Mouse (Mus musculus): Measurements from ENCODE around the gene Cntd1.

Cntd1 gene

GRCm38 (mm10) chr11:101253613-101254389 lies 25.0 kb upstream of the Cntd1 start, which contains the start of gene Vps25:
Gene Vps25 (plus strand): TSS chr11:101253707.
- in situ Hi-C loops (cut with MseI, MboI), result no loop called here

DNA sequence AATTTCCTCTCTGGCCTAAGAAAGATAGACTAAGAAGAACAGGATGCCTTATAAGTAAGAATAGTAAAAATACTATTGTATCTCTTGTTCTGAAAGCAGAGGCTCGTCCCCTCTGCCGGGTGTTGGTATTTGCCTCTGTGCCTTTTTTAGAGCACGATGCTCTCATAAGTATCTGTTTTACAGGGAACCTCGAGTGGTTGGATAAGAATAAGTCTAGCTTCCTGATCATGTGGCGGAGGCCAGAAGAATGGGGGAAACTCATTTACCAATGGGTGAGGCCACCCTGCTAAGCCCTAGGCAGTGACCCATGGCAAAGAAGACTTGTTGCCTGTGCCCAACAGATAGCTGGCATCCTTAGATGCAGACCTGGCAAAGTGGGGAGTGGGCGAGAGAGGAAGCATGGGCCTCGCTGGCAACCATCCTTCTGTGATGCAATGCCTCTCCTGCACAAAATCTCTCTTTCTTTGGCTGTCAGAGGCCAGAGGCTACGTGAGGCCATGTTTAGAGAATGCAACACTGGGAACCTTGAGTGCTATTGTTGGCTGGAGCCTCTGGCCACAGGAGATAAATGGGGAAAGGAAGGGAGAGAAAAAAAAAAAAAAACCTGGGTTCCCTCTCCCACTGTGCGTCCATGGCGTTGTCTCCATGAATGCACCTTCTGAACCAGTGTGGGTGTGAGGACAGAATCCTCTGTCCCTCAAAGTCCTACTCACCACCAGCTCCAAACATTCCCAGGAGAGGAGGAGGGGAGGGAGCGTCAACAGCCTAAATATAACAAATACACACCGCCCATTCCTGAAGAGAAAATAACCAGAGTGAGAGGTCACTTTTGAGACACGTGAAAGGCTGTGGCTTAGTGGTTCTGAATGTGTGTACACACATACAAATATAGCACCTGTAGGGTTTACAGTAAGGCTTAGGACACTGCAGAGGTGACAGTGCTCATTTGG lies 22.7 kb upstream of the Cntd1 start:
- in situ Hi-C loops (cut with MseI, MboI), result no loop called here

GRCm38 (mm10) chr11:101259261-101259712 lies 19.5 kb upstream of the Cntd1 start:
- in situ Hi-C loops (cut with MseI, MboI), result no loop called here

- in situ Hi-C loops (cut with MseI, MboI), result no loop called here
These were observed 18.6 kb upstream of the Cntd1 start, which contains the start of gene Wnk4 for GRCm38 (mm10) chr11:101259948-101260825. Gene Wnk4 (plus strand): TSS chr11:101260567.

- in situ Hi-C loops (cut with MseI, MboI), result no loop called here
These were observed 17.9 kb upstream of the Cntd1 start for GRCm38 (mm10) chr11:101260826-101261380.

GRCm38 (mm10) chr11:101262272-101262967 lies 16.4 kb upstream of the Cntd1 start:
- in situ Hi-C loops (cut with MseI, MboI), result no loop called here

DNA sequence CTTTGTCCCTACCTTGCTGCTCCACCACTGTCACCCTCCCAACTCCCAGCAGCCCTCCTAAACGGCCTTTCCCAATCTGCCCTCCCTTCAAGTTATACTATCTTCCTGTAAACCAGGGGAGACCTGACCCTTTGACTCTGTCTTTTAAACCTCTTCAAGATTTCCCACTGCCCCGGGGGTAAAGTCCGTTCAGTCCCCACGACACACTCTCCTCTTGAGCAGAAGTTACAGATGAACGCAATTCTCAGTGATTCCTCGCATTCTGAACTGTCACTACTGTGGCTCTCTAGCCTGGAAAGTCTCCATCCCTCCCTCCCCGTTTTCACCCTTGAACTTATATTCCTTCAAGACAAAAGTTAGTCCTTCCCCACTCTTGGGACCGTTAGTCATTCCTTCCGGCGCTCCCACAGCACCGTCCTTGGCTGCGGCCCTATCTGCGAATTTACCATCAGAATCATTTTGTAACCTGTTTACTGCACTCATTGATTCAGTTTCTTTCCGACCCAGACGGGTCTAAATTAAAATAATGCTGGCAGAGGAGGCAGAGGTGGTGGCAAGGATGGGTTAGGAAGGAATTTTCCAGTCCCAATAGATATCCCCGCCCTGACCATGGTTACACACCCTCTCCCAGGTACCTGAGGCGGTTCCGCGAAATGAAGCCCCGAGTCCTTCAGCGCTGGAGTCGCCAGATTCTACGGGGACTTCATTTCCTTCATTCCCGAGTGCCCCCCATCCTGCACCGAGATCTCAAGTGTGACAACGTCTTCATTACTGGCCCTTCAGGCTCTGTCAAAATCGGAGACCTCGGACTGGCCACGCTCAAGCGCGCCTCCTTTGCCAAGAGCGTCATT lies 15.4 kb upstream of the Cntd1 start:
- in situ Hi-C loops (cut with MseI, MboI), result no loop called here

GRCm38 (mm10) chr11:101263989-101264280 lies 14.9 kb upstream of the Cntd1 start:
- in situ Hi-C loops (cut with MseI, MboI), result no loop called here

GRCm38 (mm10) chr11:101264954-101265471 lies 13.8 kb upstream of the Cntd1 start:
- in situ Hi-C loops (cut with MseI, MboI), result no loop called here

DNA sequence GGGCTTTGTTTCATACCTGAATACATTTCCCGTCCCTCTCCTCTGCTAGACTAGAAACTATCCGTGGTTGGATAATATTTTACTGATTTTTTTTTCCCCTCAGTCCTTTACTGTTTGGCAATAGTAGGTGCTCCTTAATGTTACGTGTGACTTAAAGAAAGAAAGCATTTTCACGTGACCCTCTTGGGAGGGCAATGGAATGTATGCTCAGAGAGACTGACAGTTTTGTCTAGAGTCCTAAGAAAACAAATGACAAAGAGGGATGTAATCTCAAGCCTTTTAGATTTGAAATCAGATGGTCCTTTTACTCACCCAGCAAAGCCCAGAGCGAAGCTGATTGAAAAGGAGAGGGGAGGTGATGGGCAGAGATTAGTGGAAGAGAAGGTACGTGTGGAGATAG lies 12.9 kb upstream of the Cntd1 start:
- in situ Hi-C loops (cut with MseI, MboI), result no loop called here

GRCm38 (mm10) chr11:101269577-101270116 lies 9.2 kb upstream of the Cntd1 start:
- in situ Hi-C loops (cut with MseI, MboI), result no loop called here

DNA sequence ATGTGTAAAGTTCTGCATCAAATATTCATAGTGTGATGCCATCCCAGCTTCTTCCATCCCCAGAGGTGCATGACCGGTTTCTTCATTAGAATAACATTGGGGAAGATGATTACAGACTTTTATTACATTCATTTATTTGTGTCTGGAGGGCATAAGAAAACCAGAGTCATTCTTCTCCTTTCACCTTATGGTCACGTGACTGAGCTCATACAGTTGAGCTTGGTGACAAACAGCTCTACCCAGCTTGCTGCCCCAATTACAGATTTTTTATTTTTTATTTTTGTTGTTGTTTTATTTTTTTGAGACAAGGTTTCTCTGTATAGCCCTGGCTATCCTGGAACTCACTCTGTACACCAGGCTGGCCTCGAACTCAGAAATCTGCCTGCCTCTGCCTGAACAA lies 6.4 kb upstream of the Cntd1 start:
- in situ Hi-C loops (cut with MseI, MboI), result no loop called here

GRCm38 (mm10) chr11:101275309-101275708 lies 3.5 kb upstream of the Cntd1 start:
- in situ Hi-C loops (cut with MseI, MboI), result no loop called here

DNA sequence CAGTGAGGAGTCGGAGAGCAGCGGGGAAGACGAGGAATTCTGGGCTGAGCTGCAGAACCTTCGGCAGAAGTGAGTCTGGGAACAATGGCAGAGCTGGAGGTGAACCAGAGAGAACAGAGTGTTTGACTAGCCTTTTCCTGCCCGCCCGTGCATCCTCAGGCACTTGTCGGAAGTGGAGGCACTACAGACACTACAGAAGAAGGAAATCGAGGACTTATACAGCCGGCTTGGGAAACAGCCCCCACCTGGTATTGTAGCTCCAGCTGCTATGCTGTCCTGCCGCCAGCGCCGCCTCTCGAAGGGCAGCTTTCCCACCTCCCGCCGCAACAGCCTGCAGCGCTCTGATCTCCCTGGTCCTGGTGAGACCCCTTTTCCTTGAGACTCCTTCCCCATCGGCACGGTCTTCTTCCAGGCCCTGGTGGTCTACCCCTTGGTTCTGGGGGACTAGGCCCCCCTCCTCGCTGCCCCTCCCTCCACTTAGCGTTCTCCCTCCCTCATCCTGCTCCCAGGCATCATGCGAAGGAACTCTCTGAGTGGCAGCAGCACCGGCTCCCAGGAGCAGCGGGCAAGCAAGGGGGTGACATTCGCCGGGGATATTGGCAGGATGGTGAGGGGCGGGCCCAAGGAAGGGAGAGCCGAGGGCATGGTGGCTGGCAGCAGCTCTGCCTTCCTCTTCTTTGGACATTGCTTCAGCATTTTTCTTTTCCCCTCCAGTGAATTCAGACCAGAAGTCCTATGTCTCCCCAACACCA lies 2.3 kb upstream of the Cntd1 start:
- in situ Hi-C loops (cut with MseI, MboI), result no loop called here

GRCm38 (mm10) chr11:101277381-101278222 lies 1.2 kb upstream of the Cntd1 start:
- in situ Hi-C loops (cut with MseI, MboI), result no loop called here

GRCm38 (mm10) chr11:101279193-101279569 lies 369 bp downstream of the Cntd1 start:
- in situ Hi-C loops (cut with MseI, MboI), result no loop called here

GRCm38 (mm10) chr11:101280837-101281236 lies 2.0 kb downstream of the Cntd1 start:
- in situ Hi-C loops (cut with MseI, MboI), result no loop called here

DNA sequence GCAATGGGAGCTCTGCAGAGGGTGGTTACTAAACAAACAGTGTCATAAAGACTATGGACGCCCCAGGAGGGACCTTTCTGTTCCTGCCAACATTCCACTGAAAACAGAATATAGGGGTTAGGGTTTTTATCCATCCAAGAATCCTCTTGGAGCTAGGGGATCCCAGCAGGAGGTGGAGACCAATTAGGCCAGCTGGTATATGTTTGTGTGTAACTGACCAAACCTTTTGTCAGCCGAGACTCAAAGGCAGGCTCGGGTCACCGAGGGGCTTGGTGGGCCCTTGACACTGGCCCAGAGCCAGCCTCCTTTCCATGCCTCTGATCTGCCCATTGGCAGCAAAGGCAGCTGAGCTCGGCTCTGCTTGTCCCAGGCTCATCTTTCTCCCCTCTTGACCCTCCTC lies 4.1 kb downstream of the Cntd1 start:
- in situ Hi-C loops (cut with MseI, MboI), result no loop called here
